Mouse (Mus musculus) embryonic facial prominence, embryonic 14.5 days (tissue): ENCODE measurements around the gene Megf11. TPM values are rescaled to one million over a fixed set of nuclear protein-coding genes. Genes with fewer than 3 reads are reported as not detected.

ENCODE experiments used
- ATAC-seq: fragments of 200-750 bp; cut with Nextera tagmentation; 2 replicates; pipeline ENCODE4 v1.8.0; 2017; ENCODE audit warnings: low read depth, moderate number of reproducible peaks, moderate TSS enrichment
- DNase-seq: peaks from one replicate; pipeline ENCODE4 v3.0.0-alpha.2; 2015; ENCODE audit warnings: low spot score
- H3K27ac ChIP-seq: fragments of 300-500 bp; sonication (generic); replicated peaks from 2 replicates; pipeline ENCODE4 v1.5.1; 2014; ENCODE audit warnings: low read depth, mild to moderate bottlenecking, low read length, moderate library complexity
- H3K27me3 ChIP-seq: fragments of 300-500 bp; sonication (generic); replicated peaks from 2 replicates; pipeline ENCODE4 v1.6.1; 2014; ENCODE audit warnings: low read length; ENCODE audit not compliant: control insufficient read depth, insufficient read depth
- H3K36me3 ChIP-seq: fragments of 300-500 bp; sonication (generic); 2 replicates; pipeline ENCODE4 v1.6.1; 2014; ENCODE audit warnings: low read length, mixed read lengths; ENCODE audit not compliant: control insufficient read depth, insufficient read depth
- H3K4me1 ChIP-seq: fragments of 300-500 bp; sonication (generic); 2 replicates; pipeline ENCODE4 v1.6.1; 2014; ENCODE audit warnings: antibody characterized with exemption, low read length; ENCODE audit not compliant: control insufficient read depth, insufficient read depth
- H3K4me2 ChIP-seq: fragments of 300-500 bp; sonication (generic); 2 replicates; pipeline ENCODE4 v1.6.1; 2014; ENCODE audit warnings: low read depth, mild to moderate bottlenecking, low read length, moderate library complexity, mixed read lengths
- H3K4me3 ChIP-seq: fragments of 300-500 bp; sonication (generic); 2 replicates; pipeline ENCODE4 v1.5.1; 2014; ENCODE audit warnings: low read depth, mild to moderate bottlenecking, low read length
- H3K9ac ChIP-seq: fragments of 300-500 bp; sonication (generic); 2 replicates; pipeline ENCODE4 v1.6.1; 2014; ENCODE audit warnings: low read depth, mild to moderate bottlenecking, low read length, moderate library complexity, mixed read lengths
- H3K9me3 ChIP-seq: fragments of 300-500 bp; sonication (generic); 2 replicates; pipeline ENCODE4 v1.6.1; 2016; ENCODE audit warnings: low read length; ENCODE audit not compliant: control insufficient read depth
- WGBS: fragments of 180-500 bp; shearing (Covaris S2); extraction: QIAGEN DNeasy Blood & Tissue Kit; methylation state at CpG from one replicate; pipeline ENCODE4 v1.1.7; 2014; 5-methylcytosine and 5-hydroxymethylcytosine counted together
- polyA plus RNA-seq: library from polyadenylated mRNA; unstranded; fragments of >200 nt; fragmentation: Nextera tagmentation; extraction: Ambion mirVana; gene quantifications from 2 replicates; pipeline ENCODE4 v1.2.1, GENCODE M21; 2014

Gene Megf11
- polyA plus RNA-seq, 1 experiment from 2014 or later: 1.3 TPM

GRCm38 (mm10) chr9:64383021-64383788 is 2.2 kb upstream of the Megf11 start:
- Histone ChIP-seq H3K9ac (no peak overlapping the region), H3K4me3 (no peak overlapping the region), H3K27me3 (peaks cover 52% of the 10 kb centered on the region), H3K9me3 (peaks cover 3% of the 10 kb centered on the region; the same call in 1 of the 2 replicates), H3K36me3 (no peaks in the 10 kb centered on the region), H3K4me1 (peaks cover 7% of the 10 kb centered on the region; the same call in 1 of the 2 replicates), H3K27ac (no peak overlapping the region), H3K4me2 (no peak overlapping the region)
- DNase-seq (peak; percentile 80), ATAC-seq (peak; percentile 79)
- 47% methylated on average over 10 of the region's 10 CpGs for WGBS

DNA sequence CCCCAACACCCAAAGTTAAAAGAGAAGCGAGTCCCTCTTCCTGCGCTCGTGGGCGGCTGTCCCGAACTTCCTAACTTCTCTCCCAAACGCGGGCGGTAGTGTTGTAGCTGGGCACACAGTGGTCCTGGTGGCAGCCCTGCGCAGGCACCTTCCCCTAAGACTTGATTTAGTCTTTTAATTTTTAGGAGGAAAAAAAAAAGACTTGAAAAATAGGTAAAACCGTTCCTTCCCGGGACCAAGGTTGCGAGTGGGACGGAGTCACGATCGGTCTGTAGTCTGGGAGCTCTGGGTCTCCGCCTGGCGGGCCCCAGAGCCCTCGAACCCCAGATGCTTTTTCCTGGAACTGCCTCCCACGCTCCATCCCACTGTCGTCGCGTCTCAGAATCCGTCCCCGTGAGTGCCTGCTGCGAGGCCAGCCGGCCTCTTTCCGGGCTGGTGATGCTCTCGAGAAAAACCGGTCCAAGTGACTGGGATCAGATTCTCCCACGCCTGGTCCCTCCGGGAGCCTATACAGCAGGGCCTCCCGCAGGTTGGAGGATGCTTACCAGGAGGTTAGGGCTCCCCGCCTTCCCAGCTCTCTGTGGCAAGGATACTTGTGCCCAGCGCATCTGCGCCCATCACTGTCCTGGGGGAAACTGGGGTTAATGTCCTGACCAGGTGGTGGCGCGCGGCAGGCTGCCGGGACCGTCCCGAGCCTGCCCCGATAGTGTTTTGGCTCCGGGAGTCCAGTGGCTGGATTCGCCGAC is 1.2 kb downstream of the Megf11 start:
- WGBS: 2% methylated on average over 38 of the region's 45 CpGs
- peak overlapping the region; percentile 56 for H3K9ac ChIP-seq
- ATAC-seq: no peak

GRCm38 (mm10) chr9:64389576-64390292 is 4.3 kb downstream of the Megf11 start:
- 67% methylated on average over 7 of the region's 7 CpGs for WGBS
- no peak for DNase-seq
- H3K36me3 ChIP-seq: no peaks in the 10 kb centered on the region
- no peak overlapping the region for H3K9ac ChIP-seq
- H3K27me3 ChIP-seq: peaks cover 44% of the 10 kb centered on the region
- H3K27ac ChIP-seq: no peak overlapping the region
- no peak overlapping the region for H3K4me3 ChIP-seq
- no peak for ATAC-seq
- no peak overlapping the region for H3K4me2 ChIP-seq
- no peaks in the 10 kb centered on the region for H3K9me3 ChIP-seq
- peaks cover 7% of the 10 kb centered on the region; the same call in 1 of the 2 replicates for H3K4me1 ChIP-seq

More for the DNA sequence above, 1.2 kb downstream of the Megf11 start:
- DNase-seq: no peak
- Histone ChIP-seq H3K27me3 (peaks cover 62% of the 10 kb centered on the region), H3K36me3 (no peaks in the 10 kb centered on the region), H3K4me3 (peak overlapping the region; percentile 60), H3K9me3 (no peaks in the 10 kb centered on the region), H3K27ac (no peak overlapping the region), H3K4me1 (peaks cover 7% of the 10 kb centered on the region; the same call in 1 of the 2 replicates), H3K4me2 (peak overlapping the region; percentile 100)

DNA sequence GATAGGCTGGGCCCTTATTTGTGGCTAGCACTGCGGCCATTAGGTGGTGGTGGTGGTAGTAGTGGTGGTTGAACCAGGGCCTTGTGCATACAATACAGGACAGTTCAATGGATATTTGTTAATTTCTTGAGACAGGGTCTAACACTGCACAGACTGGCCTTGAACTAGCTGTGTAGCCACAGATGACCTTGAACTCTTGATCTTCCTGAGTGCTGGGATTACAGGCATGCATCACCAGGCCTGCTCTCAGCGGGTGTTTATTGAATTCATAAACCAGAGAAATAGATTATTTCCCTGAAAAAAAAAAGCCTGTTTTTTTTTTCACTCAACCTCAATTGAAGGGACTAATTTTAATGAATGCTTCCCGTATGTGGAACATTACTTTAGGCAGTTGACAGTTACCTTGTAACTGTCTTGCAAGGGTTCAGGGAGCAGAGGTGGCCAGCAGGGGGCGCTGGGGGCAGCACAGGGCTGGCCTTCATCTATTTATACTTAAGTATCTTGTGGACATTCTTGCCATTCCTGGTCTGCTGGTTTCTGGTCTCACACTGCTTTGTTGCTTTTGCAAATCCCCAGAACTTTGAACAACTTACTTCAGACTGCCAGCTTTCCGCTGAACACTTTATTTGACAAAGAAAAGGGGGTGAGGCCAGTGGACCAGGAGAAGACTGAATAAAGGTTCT is 8.6 kb downstream of the Megf11 start:
- 34% methylated on average over 5 of the region's 5 CpGs for WGBS
- Histone ChIP-seq H3K4me2 (no peak overlapping the region), H3K27me3 (0 out of 2 replicates have a peak, but pooled peaks cover 3% of the 10 kb centered on the region), H3K36me3 (no peaks in the 10 kb centered on the region), H3K9me3 (no peaks in the 10 kb centered on the region), H3K4me3 (no peak overlapping the region), H3K9ac (no peak overlapping the region), H3K27ac (no peak overlapping the region), H3K4me1 (no peaks in the 10 kb centered on the region)
- DNase-seq: peak; percentile 77
- ATAC-seq: peak; percentile 79

GRCm38 (mm10) chr9:64395238-64395920 is 10.0 kb downstream of the Megf11 start:
- no peaks in the 10 kb centered on the region for H3K4me1 ChIP-seq
- no peak overlapping the region for H3K9ac ChIP-seq
- no peak for ATAC-seq
- H3K4me2 ChIP-seq: no peak overlapping the region
- no peak for DNase-seq
- no peak overlapping the region for H3K4me3 ChIP-seq
- H3K27ac ChIP-seq: no peak overlapping the region
- H3K9me3 ChIP-seq: no peaks in the 10 kb centered on the region
- 67% methylated on average over 7 of the region's 7 CpGs for WGBS
- H3K27me3 ChIP-seq: 0 out of 2 replicates have a peak, but pooled peaks cover 3% of the 10 kb centered on the region
- H3K36me3 ChIP-seq: no peaks in the 10 kb centered on the region

- no peak for DNase-seq
Observed at GRCm38 (mm10) chr9:64397108-64397507, 11.7 kb downstream of the Megf11 start.

DNA sequence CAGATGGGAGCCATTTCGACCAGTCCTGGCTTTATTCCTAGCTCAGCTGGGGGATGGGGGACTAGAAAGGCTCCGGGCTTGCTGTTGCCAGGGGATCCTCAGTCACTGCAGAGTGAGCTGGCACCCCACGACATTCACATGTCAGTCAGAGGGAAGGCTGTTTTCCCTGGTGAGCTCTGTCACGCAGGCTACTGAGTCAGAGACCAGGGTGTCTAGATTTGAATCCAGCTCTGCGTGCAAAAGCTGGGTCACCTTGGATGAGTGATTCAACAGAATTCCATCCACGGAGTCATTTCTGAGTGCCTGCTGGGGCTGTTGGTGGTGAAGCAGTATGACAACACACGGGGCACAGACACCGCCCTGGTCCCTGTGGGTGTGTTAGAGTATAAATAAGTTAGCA is 13.7 kb downstream of the Megf11 start:
- WGBS: 73% methylated on average over 8 of the region's 8 CpGs
- no peak overlapping the region for H3K9ac ChIP-seq
- H3K4me1 ChIP-seq: no peaks in the 10 kb centered on the region
- H3K27ac ChIP-seq: no peak overlapping the region
- no peak overlapping the region for H3K4me3 ChIP-seq
- no peaks in the 10 kb centered on the region for H3K36me3 ChIP-seq
- ATAC-seq: no peak
- no peaks in the 10 kb centered on the region for H3K27me3 ChIP-seq
- no peaks in the 10 kb centered on the region for H3K9me3 ChIP-seq
- no peak for DNase-seq
- no peak overlapping the region for H3K4me2 ChIP-seq

More at GRCm38 (mm10) chr9:64397108-64397507, 11.7 kb downstream of the Megf11 start:
- Histone ChIP-seq H3K36me3 (no peaks in the 10 kb centered on the region), H3K4me1 (no peaks in the 10 kb centered on the region), H3K27ac (no peak overlapping the region), H3K9ac (no peak overlapping the region), H3K27me3 (no peaks in the 10 kb centered on the region), H3K4me2 (no peak overlapping the region), H3K9me3 (no peaks in the 10 kb centered on the region), H3K4me3 (no peak overlapping the region)
- no peak for ATAC-seq
- 6% methylated on average over 1 of the region's 1 CpGs for WGBS
